8 mouse cellular contexts compared by ENCODE assay signal in the genomic region with DNA sequence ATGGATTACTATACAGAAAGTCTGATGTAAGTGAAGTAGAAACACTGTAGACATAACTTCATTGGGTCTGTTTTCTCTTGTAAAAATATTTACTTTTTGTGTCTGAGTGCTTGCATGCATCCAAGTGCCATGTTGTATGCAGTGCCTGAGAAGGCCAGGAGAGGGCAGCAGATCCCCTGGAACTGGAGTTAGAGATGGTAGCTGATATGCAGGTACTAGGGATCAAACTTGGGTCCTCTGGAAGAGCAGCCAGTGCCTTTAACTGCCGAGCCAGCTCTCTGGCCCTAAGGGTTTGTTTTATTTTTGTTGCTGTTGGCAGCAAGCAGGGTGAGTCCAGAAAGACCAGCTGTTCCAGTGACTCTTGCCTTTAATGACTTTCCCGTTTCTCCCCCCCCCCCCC.
DNase-seq lines count a peak whose midpoint lies in the region; ATAC-seq and TF ChIP-seq lines count a peak whose summit lies in the region.

No protein-coding gene starts in this region.

- WGBS in heart, adult 2 months: 27% methylated on average over 2 of the region's 2 CpGs
- WGBS in heart, embryonic 11.5 days (ENCODE audit: insufficient replicate concordance): 70% methylated on average over 2 of the region's 2 CpGs

- ATAC-seq in heart, embryonic 11.5 days (replicated peaks; ENCODE audit: insufficient number of reproducible peaks, low FRiP score, low TSS enrichment): no peak
- no peak for ATAC-seq in G1E (ENCODE audit: extremely low read depth, insufficient number of reproducible peaks, low FRiP score, poor library complexity, severe bottlenecking)

- TF ChIP-seq CTCF in heart, adult 2 months (IDR thresholded peaks at IDR 0.05): peak; percentile 72
- 0 out of 2 replicates have a peak, but pooled peaks have one; percentile 27 for TF ChIP-seq CTCF in G1E (IDR thresholded peaks at IDR 0.05; ENCODE audit: low read depth, low read length)

- peak; percentile 4 to 55 for DNase-seq in heart, adult 2 months
- no peak for DNase-seq in G1E (ENCODE audit: low spot score)
- DNase-seq in cerebellum, adult 18-20 months: peak; percentile 67 to 75
- DNase-seq in heart, postnatal 10 days: peak; percentile 30 to 50
- DNase-seq in left cerebral cortex, postnatal 25 days (ENCODE audit: low spot score in 2 of 2): peak; percentile 23 to 49
- peak; percentile 55 for DNase-seq in ovary, postnatal 36 days (ENCODE audit: low spot score)
- peak; percentile 1 for DNase-seq in yolk sac, embryonic 10.5 days (ENCODE audit: low spot score)

- H3K4me1 ChIP-seq in heart, adult 2 months (ENCODE audit: control insufficient read depth, insufficient read depth, low read length): no peaks in the 10 kb centered on the region
- H3K4me1 ChIP-seq in heart, embryonic 11.5 days (ENCODE audit: control insufficient read depth, insufficient read depth, low read length): no peaks in the 10 kb centered on the region
- H3K4me1 ChIP-seq in G1E (ENCODE audit: insufficient read depth, low read depth, low read length): no peaks in the 10 kb centered on the region

- intact Hi-C loops in heart, adult 2 months (cut with DNase I): loop anchor here (2.0 kb wide), 1 partner anchor 425 kb away; no protein-coding TSS in a partner anchor
- intact Hi-C loops in heart, postnatal 10 days (cut with DNase I): loop anchor here (2.0 kb wide), 1 partner anchor 425 kb away; no protein-coding TSS in a partner anchor
- intact Hi-C loops in left cerebral cortex, postnatal 25 days (cut with DNase I): loop anchor here (2.0 to 5.0 kb wide), 2 partner anchors 396 to 425 kb away; no protein-coding TSS in a partner anchor

- no peak overlapping the region for H3K4me2 ChIP-seq in heart, embryonic 11.5 days

- TF ChIP-seq POLR2A in heart, adult 2 months (IDR thresholded peaks at IDR 0.05; ENCODE audit: insufficient read depth, low read depth, low read length): no peak

- no peaks in the 10 kb centered on the region for H3K36me3 ChIP-seq in heart, adult 2 months (ENCODE audit: control insufficient read depth, insufficient read depth, low read length)
- no peaks in the 10 kb centered on the region for H3K36me3 ChIP-seq in heart, embryonic 11.5 days (ENCODE audit: control insufficient read depth, insufficient read depth, low read length)
- H3K36me3 ChIP-seq in G1E (replicated peaks): no peaks in the 10 kb centered on the region

- no peak overlapping the region for H3K4me3 ChIP-seq in heart, adult 2 months
- H3K4me3 ChIP-seq in heart, embryonic 11.5 days (ENCODE audit: low read depth, low read length): no peak overlapping the region
- H3K4me3 ChIP-seq in G1E (ENCODE audit: low read depth, low read length): no peak overlapping the region

- TF ChIP-seq EP300 in heart, adult 2 months (IDR thresholded peaks at IDR 0.05; ENCODE audit: insufficient read depth, low read depth, low read length): no peak

- no peaks in the 10 kb centered on the region for H3K9me3 ChIP-seq in heart, embryonic 11.5 days (replicated peaks; ENCODE audit: control insufficient read depth, low read length)
- H3K9me3 ChIP-seq in G1E (replicated peaks): peaks cover 3% of the 10 kb centered on the region; the same call in 1 of the 2 replicates

- H3K9ac ChIP-seq in heart, adult 2 months (ENCODE audit: low read depth, low read length): no peak overlapping the region
- no peak overlapping the region for H3K9ac ChIP-seq in heart, embryonic 11.5 days (ENCODE audit: low read depth, low read length)

- no peak overlapping the region for H3K27ac ChIP-seq in heart, adult 2 months
- H3K27ac ChIP-seq in heart, embryonic 11.5 days (ENCODE audit: low read depth, low read length): no peak overlapping the region

- H3K79me2 ChIP-seq in heart, adult 2 months (replicated peaks; ENCODE audit: control insufficient read depth, insufficient read depth, low read length): no peaks in the 10 kb centered on the region

- H3K27me3 ChIP-seq in heart, adult 2 months (ENCODE audit: control insufficient read depth, insufficient read depth, low read length): no peaks in the 10 kb centered on the region
- no peaks in the 10 kb centered on the region for H3K27me3 ChIP-seq in heart, embryonic 11.5 days (ENCODE audit: control insufficient read depth, insufficient read depth, low read length)
- H3K27me3 ChIP-seq in G1E (ENCODE audit: insufficient read depth, low read length): no peaks in the 10 kb centered on the region
